ENCODE assay signal across 26 mouse cellular contexts in genomic region chr2:25122666-25123065, GRCm38 (mm10). TPM values are rescaled to one million over a fixed set of nuclear protein-coding genes. Genes with fewer than 3 reads are reported as not detected.
"Had no signal": no experiment of that assay in that cellular context is flagged by ENCODE, and none has a peak within 500 bp of the region (broad histone marks: within the 10 kb centered on the region; RNA-seq: fewer than 3 reads in every experiment).

No protein-coding gene starts in this region.

- H3K9me3 ChIP-seq: limb, embryonic 12.5 days; limb, embryonic 15.5 days; liver, embryonic 12.5 days; liver, embryonic 15.5 days; midbrain, embryonic 12.5 days; neural tube, embryonic 13.5 days had no signal

- H3K4me2 ChIP-seq: limb, embryonic 12.5 days; limb, embryonic 15.5 days; liver, embryonic 15.5 days; midbrain, embryonic 12.5 days; neural tube, embryonic 13.5 days had no signal

- H3K27me3 ChIP-seq: limb, embryonic 15.5 days; liver, embryonic 12.5 days; liver, embryonic 15.5 days; neural tube, embryonic 13.5 days had no signal

- H3K9ac ChIP-seq: limb, embryonic 12.5 days; limb, embryonic 15.5 days; liver, embryonic 15.5 days; midbrain, embryonic 12.5 days; neural tube, embryonic 13.5 days had no signal

- DNase-seq: kidney, adult 9 months; kidney, postnatal 14 days; kidney, postnatal 4 days; left cerebral cortex, postnatal 4 days; lung, adult 2 months; lung, postnatal 14 days; lung, postnatal 4 days; retina, postnatal 1 day; thymus, adult 18-20 months; thymus, postnatal 36 days had no signal

- H3K27ac ChIP-seq: limb, embryonic 12.5 days; limb, embryonic 15.5 days; liver, embryonic 12.5 days; liver, embryonic 15.5 days; midbrain, embryonic 12.5 days; neural tube, embryonic 13.5 days had no signal

- H3K4me3 ChIP-seq: limb, embryonic 12.5 days; limb, embryonic 15.5 days; liver, embryonic 12.5 days; liver, embryonic 15.5 days; midbrain, embryonic 12.5 days; myocyte; neural tube, embryonic 13.5 days had no signal

- H3K36me3 ChIP-seq: limb, embryonic 12.5 days; limb, embryonic 15.5 days; liver, embryonic 12.5 days; liver, embryonic 15.5 days; midbrain, embryonic 12.5 days; neural tube, embryonic 13.5 days had no signal

- ATAC-seq: liver, embryonic 12.5 days; midbrain, embryonic 16.5 days had no signal

RNA-seq across cellular contexts. Expression of gene Noxa1, which starts 27.7 kb away (rescaled TPM):
- total RNA-seq: layer of hippocampus, adult 18-20 months; layer of hippocampus, postnatal 14 days; left cerebral cortex, adult 8-10 months; left cerebral cortex, postnatal 14 days; left cerebral cortex, postnatal 4 days; megakaryocyte progenitor cell, adult 5-6 weeks; monocyte, adult 5-6 weeks; neutrophil, adult 5-6 weeks had no signal
- polyA plus RNA-seq: limb, embryonic 12.5 days; midbrain, embryonic 12.5 days; midbrain, embryonic 16.5 days; myocyte; neural tube, embryonic 13.5 days had no signal

RNA-seq across cellular contexts. Expression of gene Entpd8, which starts 42.6 kb away (rescaled TPM):
- total RNA-seq: layer of hippocampus, adult 18-20 months; layer of hippocampus, postnatal 14 days; left cerebral cortex, adult 8-10 months; left cerebral cortex, postnatal 14 days; left cerebral cortex, postnatal 4 days; megakaryocyte progenitor cell, adult 5-6 weeks; megakaryocyte-erythroid progenitor cell, adult 5-6 weeks; monocyte, adult 5-6 weeks; neutrophil, adult 5-6 weeks had no signal
- polyA plus RNA-seq: limb, embryonic 12.5 days; limb, embryonic 15.5 days; midbrain, embryonic 12.5 days; midbrain, embryonic 16.5 days; myocyte; neural tube, embryonic 13.5 days had no signal
